Mouse (Mus musculus): ENCODE measurements around the gene Ctps. TPM values are rescaled to one million over a fixed set of nuclear protein-coding genes. Genes with fewer than 3 reads are reported as not detected.
"Not testable (repeated sequence)": the region's sequence is repeated elsewhere in the genome, so short reads cannot be mapped to it uniquely, and the experiment has no call there.

Gene Ctps
- polyA plus RNA-seq, 1 experiment: not detected

GRCm38 (mm10) chr4:120606941-120607340 lies 36.9 kb upstream of the Ctps start:
- H3K4me3 ChIP-seq (ENCODE audit: insufficient read depth, low read depth, low read length): no peak overlapping the region
- 30% methylated on average over 3 of the region's 3 CpGs for WGBS
- TF ChIP-seq POLR2A (IDR thresholded peaks at IDR 0.05; ENCODE audit: insufficient read depth, low read depth, low read length): no peak
- TF ChIP-seq CTCF (IDR thresholded peaks at IDR 0.05; ENCODE audit: insufficient read depth, low read depth, low read length): no peak
- H3K27ac ChIP-seq (ENCODE audit: insufficient read depth, low read depth, low read length): no peak overlapping the region
- peaks cover 7% of the 10 kb centered on the region for H3K4me1 ChIP-seq (ENCODE audit: control insufficient read depth, insufficient read depth, low read length)

DNA sequence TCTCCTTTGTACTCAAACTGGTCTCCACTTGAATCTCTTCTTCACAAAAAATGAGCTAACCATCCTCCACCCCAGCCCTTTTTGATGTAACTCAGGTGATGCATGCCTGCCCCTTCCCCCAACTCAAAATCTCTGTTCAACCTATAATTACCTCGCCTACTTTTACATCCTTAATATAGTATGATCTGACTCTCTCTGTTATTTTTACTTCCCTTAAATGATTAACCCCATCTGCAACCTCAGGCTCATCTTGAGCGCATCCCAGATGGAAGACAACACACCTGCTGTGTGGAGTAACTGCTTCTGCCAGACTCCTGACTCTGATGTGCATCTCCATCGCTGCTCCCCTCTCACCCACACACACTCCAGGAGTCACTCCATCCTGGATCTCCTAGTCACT lies 32.6 kb upstream of the Ctps start:
- H3K27ac ChIP-seq (ENCODE audit: insufficient read depth, low read depth, low read length): no peak overlapping the region
- TF ChIP-seq POLR2A (IDR thresholded peaks at IDR 0.05; ENCODE audit: insufficient read depth, low read depth, low read length) (no peak), CTCF (IDR thresholded peaks at IDR 0.05; ENCODE audit: insufficient read depth, low read depth, low read length) (no peak)
- H3K4me1 ChIP-seq (ENCODE audit: control insufficient read depth, insufficient read depth, low read length): peaks cover 6% of the 10 kb centered on the region; the same call in 1 of the 2 replicates
- WGBS: 57% methylated on average over 3 of the region's 3 CpGs
- no peak overlapping the region for H3K4me3 ChIP-seq (ENCODE audit: insufficient read depth, low read depth, low read length)

- WGBS: 78% methylated on average over 1 of the region's 1 CpGs
- Histone ChIP-seq H3K4me1 (ENCODE audit: control insufficient read depth, insufficient read depth, low read length) (peaks cover 6% of the 10 kb centered on the region; the same call in 1 of the 2 replicates), H3K4me3 (ENCODE audit: insufficient read depth, low read depth, low read length) (no peak overlapping the region), H3K27ac (ENCODE audit: insufficient read depth, low read depth, low read length) (no peak overlapping the region)
- TF ChIP-seq CTCF (IDR thresholded peaks at IDR 0.05; ENCODE audit: insufficient read depth, low read depth, low read length) (no peak), POLR2A (IDR thresholded peaks at IDR 0.05; ENCODE audit: insufficient read depth, low read depth, low read length) (no peak)
Observed at GRCm38 (mm10) chr4:120601774-120602173, 31.7 kb upstream of the Ctps start.

- TF ChIP-seq CTCF (IDR thresholded peaks at IDR 0.05; ENCODE audit: insufficient read depth, low read depth, low read length): no peak
- 32% methylated on average over 2 of the region's 2 CpGs for WGBS
Observed at GRCm38 (mm10) chr4:120598922-120599321, 28.8 kb upstream of the Ctps start.

DNA sequence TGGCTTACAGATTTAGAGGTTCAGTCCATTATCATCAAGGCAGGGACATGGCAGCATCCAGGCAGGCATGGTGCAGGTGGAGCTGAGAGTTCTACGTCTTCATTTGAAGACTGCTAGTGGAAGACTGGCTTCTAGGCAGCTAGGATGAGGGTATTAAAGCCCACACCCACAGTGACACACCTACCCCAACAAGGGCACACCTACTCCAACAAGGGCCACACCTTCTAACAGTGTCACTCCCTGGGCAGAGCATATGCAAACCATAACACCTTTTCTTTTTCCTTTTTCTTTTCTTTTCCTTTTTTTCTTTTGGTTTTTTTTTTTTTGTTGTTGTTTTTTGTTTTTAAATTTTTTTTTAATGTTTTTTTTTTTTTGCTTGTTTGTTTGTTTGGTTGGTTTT lies 26.1 kb upstream of the Ctps start:
- WGBS: 96% methylated on average over 1 of the region's 1 CpGs
- not testable (repeated sequence) for H3K4me3 ChIP-seq (ENCODE audit: insufficient read depth, low read depth, low read length); H3K27ac ChIP-seq (ENCODE audit: insufficient read depth, low read depth, low read length); H3K4me1 ChIP-seq (ENCODE audit: control insufficient read depth, insufficient read depth, low read length)

More at GRCm38 (mm10) chr4:120598922-120599321, 28.8 kb upstream of the Ctps start:
- Histone ChIP-seq H3K4me3 (ENCODE audit: insufficient read depth, low read depth, low read length) (no peak overlapping the region), H3K27ac (ENCODE audit: insufficient read depth, low read depth, low read length) (no peak overlapping the region), H3K4me1 (ENCODE audit: control insufficient read depth, insufficient read depth, low read length) (peaks cover 6% of the 10 kb centered on the region; the same call in 1 of the 2 replicates)

DNA sequence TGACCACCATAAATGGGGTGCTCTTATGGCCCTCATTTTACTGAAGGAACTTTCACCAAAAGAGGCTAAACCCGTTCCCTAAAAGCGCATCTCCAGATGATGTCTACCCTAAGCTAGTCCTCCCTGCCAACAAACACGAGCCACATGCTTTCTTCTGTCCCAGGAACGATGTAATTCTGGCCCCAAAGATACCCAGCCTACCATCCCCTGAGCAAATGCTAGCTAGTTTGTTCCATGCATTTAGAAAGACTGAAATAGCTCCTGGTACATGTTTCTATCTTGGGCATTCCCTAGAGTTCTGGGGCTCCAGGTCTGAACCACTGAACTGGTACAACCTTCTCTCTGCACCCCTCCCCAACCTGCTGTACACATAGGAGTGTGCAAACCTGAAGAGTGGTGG lies 20.9 kb upstream of the Ctps start:
- TF ChIP-seq CTCF (IDR thresholded peaks at IDR 0.05; ENCODE audit: insufficient read depth, low read depth, low read length) (no peak), POLR2A (IDR thresholded peaks at IDR 0.05; ENCODE audit: insufficient read depth, low read depth, low read length) (no peak)
- no peak overlapping the region for H3K4me3 ChIP-seq (ENCODE audit: insufficient read depth, low read depth, low read length)
- peak overlapping the region; percentile 20; the same call in 1 of the 2 replicates for H3K27ac ChIP-seq (ENCODE audit: insufficient read depth, low read depth, low read length)
- 70% methylated on average over 4 of the region's 4 CpGs for WGBS
- H3K4me1 ChIP-seq (ENCODE audit: control insufficient read depth, insufficient read depth, low read length): no peaks in the 10 kb centered on the region

GRCm38 (mm10) chr4:120589815-120590422 lies 19.8 kb upstream of the Ctps start:
- 24% methylated on average over 5 of the region's 5 CpGs for WGBS
- H3K4me3 ChIP-seq (ENCODE audit: insufficient read depth, low read depth, low read length): no peak overlapping the region
- H3K4me1 ChIP-seq (ENCODE audit: control insufficient read depth, insufficient read depth, low read length): no peaks in the 10 kb centered on the region
- TF ChIP-seq POLR2A (IDR thresholded peaks at IDR 0.05; ENCODE audit: insufficient read depth, low read depth, low read length) (no peak), CTCF (IDR thresholded peaks at IDR 0.05; ENCODE audit: insufficient read depth, low read depth, low read length) (peak; percentile 29; the same call in 1 of the 2 replicates)
- H3K27ac ChIP-seq (ENCODE audit: insufficient read depth, low read depth, low read length): no peak overlapping the region

DNA sequence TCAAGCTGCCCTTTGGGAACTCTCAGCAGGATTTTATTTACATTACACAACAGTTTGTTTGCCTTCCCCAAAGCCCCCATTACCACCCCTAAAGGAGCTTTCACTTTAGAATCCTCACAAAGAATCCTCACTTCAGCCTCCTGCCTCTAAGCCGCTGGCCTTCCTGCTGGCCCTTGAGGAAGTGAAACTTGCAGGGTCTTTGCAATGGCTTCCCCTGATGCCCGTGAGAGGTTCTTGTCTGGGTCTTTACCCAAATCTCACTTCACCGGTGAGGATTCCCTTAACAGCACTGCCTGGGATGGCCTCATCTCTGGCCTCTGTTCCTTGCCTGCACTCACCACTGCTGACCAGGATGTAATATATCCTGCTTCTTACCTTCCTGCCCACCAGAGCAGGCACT lies 19.0 kb upstream of the Ctps start:
- H3K27ac ChIP-seq (ENCODE audit: insufficient read depth, low read depth, low read length): no peak overlapping the region
- TF ChIP-seq CTCF (IDR thresholded peaks at IDR 0.05; ENCODE audit: insufficient read depth, low read depth, low read length): no peak
- no peak for TF ChIP-seq POLR2A (IDR thresholded peaks at IDR 0.05; ENCODE audit: insufficient read depth, low read depth, low read length)
- H3K4me3 ChIP-seq (ENCODE audit: insufficient read depth, low read depth, low read length): no peak overlapping the region
- no peaks in the 10 kb centered on the region for H3K4me1 ChIP-seq (ENCODE audit: control insufficient read depth, insufficient read depth, low read length)
- 45% methylated on average over 3 of the region's 3 CpGs for WGBS

- Histone ChIP-seq H3K4me3 (ENCODE audit: insufficient read depth, low read depth, low read length) (no peak within 1 kb of the TSS), H3K27ac (ENCODE audit: insufficient read depth, low read depth, low read length) (no peak within 1 kb of the TSS), H3K4me1 (ENCODE audit: control insufficient read depth, insufficient read depth, low read length) (no peaks in the 10 kb centered on the region)
- 60% methylated on average over 4 of the region's 4 CpGs for WGBS
- TF ChIP-seq CTCF (IDR thresholded peaks at IDR 0.05; ENCODE audit: insufficient read depth, low read depth, low read length) (no peak), POLR2A (IDR thresholded peaks at IDR 0.05; ENCODE audit: insufficient read depth, low read depth, low read length) (no peak)
Observed at GRCm38 (mm10) chr4:120588445-120588844, 18.4 kb upstream of the Ctps start, which contains the start of gene Gm8439. Gene Gm8439 (plus strand): TSS chr4:120588745.

- 54% methylated on average over 1 of the region's 1 CpGs for WGBS
- TF ChIP-seq CTCF (IDR thresholded peaks at IDR 0.05; ENCODE audit: insufficient read depth, low read depth, low read length) (no peak), POLR2A (IDR thresholded peaks at IDR 0.05; ENCODE audit: insufficient read depth, low read depth, low read length) (no peak)
Observed at GRCm38 (mm10) chr4:120586986-120587385, 16.9 kb upstream of the Ctps start.

More at GRCm38 (mm10) chr4:120586986-120587385, 16.9 kb upstream of the Ctps start:
- Histone ChIP-seq H3K4me3 (ENCODE audit: insufficient read depth, low read depth, low read length) (no peak overlapping the region), H3K4me1 (ENCODE audit: control insufficient read depth, insufficient read depth, low read length) (no peaks in the 10 kb centered on the region), H3K27ac (ENCODE audit: insufficient read depth, low read depth, low read length) (no peak overlapping the region)

All from olfactory bulb, adult 2 months (tissue).